Mouse (Mus musculus) thymus, adult 2 months (tissue): ENCODE results near the gene Esr2.

Source experiments
- CTCF ChIP-seq: fragments of 200-500 bp; IDR thresholded peaks from 2 replicates; pipeline ENCODE4 v1.5.1; 2012; ENCODE audit warnings: mild to moderate bottlenecking, control low read depth, low read length, moderate library complexity, borderline replicate concordance; ENCODE audit not compliant: control insufficient read depth, poor library complexity, insufficient read depth; ENCODE audit errors: extremely low read depth
- POLR2A ChIP-seq: fragments of 200-500 bp; IDR thresholded peaks from 2 replicates; pipeline ENCODE4 v1.6.1; 2012; ENCODE audit warnings: mild to moderate bottlenecking, low read length, control low read depth, moderate library complexity; ENCODE audit not compliant: control insufficient read depth, poor library complexity, insufficient read depth; ENCODE audit errors: extremely low read depth

GRCm38 (mm10) chr12:76111046-76111445 lies 66.0 kb downstream of the Esr2 start:
- no peak for TF ChIP-seq CTCF
- no peak for TF ChIP-seq POLR2A
